Mouse (Mus musculus) intestine, embryonic 14.5 days (tissue): ENCODE measurements at regions not wholly inside any gene's neighbourhood (a gene's known extent, or its start where the extent isn't known, plus 50 kb on each side); places are given as distances from the start of the nearest gene placed in this dataset.

Experiments used
- ATAC-seq: fragments of 200-750 bp; cut with Nextera tagmentation; replicated peaks from 2 replicates; pipeline ENCODE4 v1.8.0; 2017; ENCODE audit warnings: low read depth, moderate number of reproducible peaks, moderate TSS enrichment, moderate library complexity; ENCODE audit not compliant: low FRiP score, low TSS enrichment
- DNase-seq: peaks from one replicate; pipeline ENCODE4 v3.0.0-alpha.2; 2018; ENCODE audit warnings: low spot score
- H3K27ac ChIP-seq: fragments of 300-500 bp; sonication (generic); 2 replicates; pipeline ENCODE4 v1.5.1; 2014; ENCODE audit warnings: low read depth, mild to moderate bottlenecking, control low read depth
- H3K27me3 ChIP-seq: fragments of 300-500 bp; sonication (generic); replicated peaks from 2 replicates; pipeline ENCODE4 v1.6.1; 2014; ENCODE audit warnings: low read length, control low read depth; ENCODE audit not compliant: control insufficient read depth, insufficient read depth
- H3K36me3 ChIP-seq: fragments of 300-500 bp; sonication (generic); 2 replicates; pipeline ENCODE4 v1.6.1; 2014; ENCODE audit warnings: low read length, control low read depth; ENCODE audit not compliant: control insufficient read depth, insufficient read depth
- H3K4me1 ChIP-seq: fragments of 300-500 bp; sonication (generic); replicated peaks from 2 replicates; pipeline ENCODE4 v1.6.1; 2014; ENCODE audit warnings: low read length, control low read depth, mixed read lengths; ENCODE audit not compliant: control insufficient read depth, insufficient read depth
- H3K4me2 ChIP-seq: fragments of 300-500 bp; sonication (generic); 2 replicates; pipeline ENCODE4 v1.6.1; 2014; ENCODE audit warnings: low read length
- H3K4me3 ChIP-seq: fragments of 300-500 bp; sonication (generic); 2 replicates; pipeline ENCODE4 v1.5.1; 2014; ENCODE audit warnings: low read depth, low read length, control low read depth, mixed read lengths
- H3K9ac ChIP-seq: fragments of 300-500 bp; sonication (generic); 2 replicates; pipeline ENCODE4 v1.6.1; 2014; ENCODE audit warnings: mild to moderate bottlenecking, low read length
- H3K9me3 ChIP-seq: fragments of 300-500 bp; sonication (generic); 2 replicates; pipeline ENCODE4 v1.6.1; 2016; ENCODE audit warnings: low read length, control low read depth; ENCODE audit not compliant: control insufficient read depth
- WGBS: fragments of 180-500 bp; shearing (Covaris S2); extraction: QIAGEN DNeasy Blood & Tissue Kit; methylation state at CpG from one replicate; pipeline ENCODE4 v1.1.7; 2014; 5-methylcytosine and 5-hydroxymethylcytosine counted together

GRCm38 (mm10) chr7:72615232-72615631 lies 308.8 kb upstream of the Mctp2 start:
- ATAC-seq (no peak), DNase-seq (no peak)
- Histone ChIP-seq H3K27me3 (no peaks in the 10 kb centered on the region), H3K4me3 (no peak overlapping the region), H3K9me3 (no peaks in the 10 kb centered on the region), H3K4me1 (no peaks in the 10 kb centered on the region), H3K36me3 (no peaks in the 10 kb centered on the region), H3K9ac (no peak overlapping the region), H3K4me2 (no peak overlapping the region), H3K27ac (no peak overlapping the region)
- 84% methylated on average over 4 of the region's 4 CpGs for WGBS

- Histone ChIP-seq H3K36me3 (no peaks in the 10 kb centered on the region), H3K4me1 (no peaks in the 10 kb centered on the region), H3K9me3 (no peaks in the 10 kb centered on the region), H3K27me3 (no peaks in the 10 kb centered on the region), H3K27ac (no peak overlapping the region), H3K9ac (no peak overlapping the region), H3K4me3 (no peak overlapping the region), H3K4me2 (no peak overlapping the region)
- ATAC-seq, result no peak
- WGBS, result 86% methylated on average over 4 of the region's 4 CpGs
- DNase-seq, result no peak
Observed at GRCm38 (mm10) chr7:72627369-72627768, 321.0 kb upstream of the Mctp2 start.

- H3K9me3 ChIP-seq, result no peaks in the 10 kb centered on the region
- H3K9ac ChIP-seq, result no peak overlapping the region
- no peaks in the 10 kb centered on the region for H3K36me3 ChIP-seq
- ATAC-seq, result no peak
- H3K4me3 ChIP-seq, result no peak overlapping the region
- DNase-seq, result no peak
- WGBS, result 84% methylated on average over 2 of the region's 2 CpGs
- H3K27me3 ChIP-seq, result no peaks in the 10 kb centered on the region
- H3K27ac ChIP-seq, result no peak overlapping the region
- no peaks in the 10 kb centered on the region for H3K4me1 ChIP-seq
- no peak overlapping the region for H3K4me2 ChIP-seq
Observed at GRCm38 (mm10) chr7:72639566-72639965, 333.2 kb upstream of the Mctp2 start.

- H3K4me1 ChIP-seq, result no peaks in the 10 kb centered on the region
- no peaks in the 10 kb centered on the region for H3K27me3 ChIP-seq
- no peaks in the 10 kb centered on the region for H3K9me3 ChIP-seq
- 47% methylated on average over 6 of the region's 6 CpGs for WGBS
- H3K27ac ChIP-seq, result no peak overlapping the region
- H3K36me3 ChIP-seq, result no peaks in the 10 kb centered on the region
- H3K9ac ChIP-seq, result no peak overlapping the region
- H3K4me3 ChIP-seq, result no peak overlapping the region
- DNase-seq (no peak), ATAC-seq (no peak)
- no peak overlapping the region for H3K4me2 ChIP-seq
Observed at GRCm38 (mm10) chr7:72675018-72675417, 368.6 kb upstream of the Mctp2 start.

DNA sequence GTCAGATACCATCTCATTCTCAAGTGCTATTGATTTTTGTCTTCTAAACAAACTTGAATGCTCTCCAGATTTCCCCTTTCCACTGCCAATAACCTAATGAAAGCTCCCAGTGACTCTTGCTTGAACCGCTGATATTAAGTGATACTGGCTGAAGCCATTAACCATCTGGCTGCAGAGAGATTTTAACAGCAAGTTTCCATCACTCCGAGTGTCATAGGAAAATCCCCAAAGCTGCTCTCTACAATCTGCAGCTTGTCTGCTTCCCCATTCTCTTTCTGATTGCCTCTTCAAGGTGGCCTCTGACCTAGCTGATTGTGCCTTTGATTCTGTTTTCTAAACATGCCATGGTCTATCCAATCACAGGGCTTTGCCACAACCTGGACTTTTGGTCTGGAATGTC lies 379.4 kb upstream of the Mctp2 start:
- ATAC-seq (no peak), DNase-seq (no peak)
- H3K36me3 ChIP-seq, result no peaks in the 10 kb centered on the region
- no peak overlapping the region for H3K4me3 ChIP-seq
- peaks cover 5% of the 10 kb centered on the region for H3K4me1 ChIP-seq
- H3K27ac ChIP-seq, result no peak overlapping the region
- no peak overlapping the region for H3K4me2 ChIP-seq
- WGBS, result 30% methylated on average over 2 of the region's 2 CpGs
- H3K9ac ChIP-seq, result no peak overlapping the region
- no peaks in the 10 kb centered on the region for H3K27me3 ChIP-seq
- no peaks in the 10 kb centered on the region for H3K9me3 ChIP-seq

- WGBS, result 39% methylated on average over 4 of the region's 4 CpGs
- H3K4me1 ChIP-seq, result peaks cover 5% of the 10 kb centered on the region
- ATAC-seq (no peak), DNase-seq (no peak)
- H3K9ac ChIP-seq, result no peak overlapping the region
- H3K27me3 ChIP-seq, result no peaks in the 10 kb centered on the region
- no peak overlapping the region for H3K4me3 ChIP-seq
- no peaks in the 10 kb centered on the region for H3K9me3 ChIP-seq
- H3K36me3 ChIP-seq, result no peaks in the 10 kb centered on the region
- H3K27ac ChIP-seq, result no peak overlapping the region
- H3K4me2 ChIP-seq, result no peak overlapping the region
Observed at GRCm38 (mm10) chr7:72687356-72687755, 380.9 kb upstream of the Mctp2 start.

DNA sequence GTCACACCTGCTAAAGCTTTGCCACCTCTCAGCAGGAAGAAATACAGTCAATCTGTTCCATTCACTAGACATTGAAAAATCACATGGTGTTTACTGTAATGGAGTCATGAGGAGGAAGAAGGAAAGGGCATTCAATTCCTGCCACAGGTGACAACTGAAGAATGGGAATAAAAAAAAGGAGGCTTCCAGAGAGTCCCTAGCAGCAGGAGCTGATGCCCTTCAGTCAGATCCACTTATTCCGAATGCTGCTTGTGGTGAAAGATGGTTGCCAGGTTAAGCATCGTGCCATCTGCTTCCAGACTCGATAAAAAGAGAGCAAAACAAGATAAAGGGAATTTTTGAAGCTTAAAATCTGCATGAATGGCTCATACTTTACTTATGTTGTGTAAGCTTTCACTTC lies 385.0 kb upstream of the Mctp2 start:
- H3K4me3 ChIP-seq, result no peak overlapping the region
- ATAC-seq (no peak), DNase-seq (no peak)
- no peaks in the 10 kb centered on the region for H3K4me1 ChIP-seq
- H3K9me3 ChIP-seq, result no peaks in the 10 kb centered on the region
- no peaks in the 10 kb centered on the region for H3K36me3 ChIP-seq
- H3K4me2 ChIP-seq, result no peak overlapping the region
- 82% methylated on average over 3 of the region's 3 CpGs for WGBS
- H3K27me3 ChIP-seq, result no peaks in the 10 kb centered on the region
- no peak overlapping the region for H3K27ac ChIP-seq
- H3K9ac ChIP-seq, result no peak overlapping the region

GRCm38 (mm10) chr7:72691859-72692258 lies 385.5 kb upstream of the Mctp2 start:
- Histone ChIP-seq H3K36me3 (no peaks in the 10 kb centered on the region), H3K4me1 (no peaks in the 10 kb centered on the region), H3K27ac (no peak overlapping the region), H3K9ac (no peak overlapping the region), H3K4me2 (no peak overlapping the region), H3K4me3 (no peak overlapping the region), H3K27me3 (no peaks in the 10 kb centered on the region), H3K9me3 (no peaks in the 10 kb centered on the region)
- ATAC-seq (no peak), DNase-seq (no peak)
- 70% methylated on average over 9 of the region's 9 CpGs for WGBS

- Histone ChIP-seq H3K27ac (no peak overlapping the region), H3K9ac (no peak overlapping the region), H3K4me3 (no peak overlapping the region), H3K4me1 (no peaks in the 10 kb centered on the region), H3K36me3 (no peaks in the 10 kb centered on the region), H3K9me3 (no peaks in the 10 kb centered on the region), H3K27me3 (no peaks in the 10 kb centered on the region), H3K4me2 (no peak overlapping the region)
- ATAC-seq (no peak), DNase-seq (no peak)
- 74% methylated on average over 3 of the region's 3 CpGs for WGBS
Observed at GRCm38 (mm10) chr7:72696736-72697135, 390.3 kb upstream of the Mctp2 start.
